Mouse (Mus musculus) spleen, adult 2 months (tissue): ENCODE measurements at regions not wholly inside any gene's neighbourhood (a gene's known extent, or its start where the extent isn't known, plus 50 kb on each side); places are given as distances from the start of the nearest gene placed in this dataset.

Experiments
- CTCF ChIP-seq: fragments of 200-500 bp; IDR thresholded peaks from 2 replicates; pipeline ENCODE4 v1.5.1; 2011; ENCODE audit warnings: mild to moderate bottlenecking, inconsistent platforms; ENCODE audit not compliant: insufficient read depth, insufficient read length, insufficient replicate concordance; ENCODE audit errors: extremely low read depth
- POLR2A ChIP-seq: fragments of 200-500 bp; IDR thresholded peaks from 2 replicates; pipeline ENCODE4 v1.6.1; 2011; ENCODE audit warnings: low read depth, low read length, inconsistent platforms

- TF ChIP-seq CTCF (no peak), POLR2A (no peak)
Measured at GRCm38 (mm10) chr13:102194716-102195115, 426.7 kb upstream of the Pik3r1 start.
